Mouse (Mus musculus) frontal cortex, postnatal 36 days (tissue): Measurements from ENCODE around the gene Slc9a3.

Experiments used
- DNase-seq, 2 experiments: peaks; one replicate each; pipeline ENCODE4 v3.0.0; 2022; ENCODE audit warnings: low spot score in 2 of 2

Slc9a3 gene

GRCm38 (mm10) chr13:74144120-74144884 lies 23.0 kb downstream of the Slc9a3 start:
- DNase-seq, result no peak

- DNase-seq, result no peak
These were observed 24.8 kb downstream of the Slc9a3 start for GRCm38 (mm10) chr13:74145983-74146622.

- DNase-seq, result no peak
These were observed 26.1 kb downstream of the Slc9a3 start for GRCm38 (mm10) chr13:74147327-74147726.

GRCm38 (mm10) chr13:74166348-74167056 lies 45.2 kb downstream of the Slc9a3 start:
- peak in 1 of 2 experiments; percentile 36 for DNase-seq

GRCm38 (mm10) chr13:74167057-74167413 lies 45.8 kb downstream of the Slc9a3 start:
- DNase-seq, result no peak

GRCm38 (mm10) chr13:74167492-74167891 lies 46.2 kb downstream of the Slc9a3 start:
- DNase-seq, result no peak

- DNase-seq, result peak; percentile 38 to 41
These were observed 48.3 kb downstream of the Slc9a3 start for GRCm38 (mm10) chr13:74169446-74170164.

GRCm38 (mm10) chr13:74172036-74172435 lies 50.8 kb downstream of the Slc9a3 start:
- DNase-seq, result no peak

GRCm38 (mm10) chr13:74183011-74183695 lies 61.9 kb downstream of the Slc9a3 start:
- peak in 1 of 2 experiments; percentile 17 for DNase-seq

- DNase-seq, result no peak
These were observed 71.4 kb downstream of the Slc9a3 start for GRCm38 (mm10) chr13:74192613-74193012.

GRCm38 (mm10) chr13:74196451-74196850 lies 75.2 kb downstream of the Slc9a3 start:
- no peak for DNase-seq

GRCm38 (mm10) chr13:74208317-74208985 lies 87.2 kb downstream of the Slc9a3 start, which contains the start of gene Exoc3:
Exoc3 (minus strand) TSS chr13:74208732.
- peak; percentile 89 to 92 for DNase-seq

GRCm38 (mm10) chr13:74208986-74209345 lies 87.7 kb downstream of the Slc9a3 start:
- no peak for DNase-seq

- no peak for DNase-seq
These were observed 97.2 kb downstream of the Slc9a3 start for GRCm38 (mm10) chr13:74218441-74218840.
